Mouse (Mus musculus) adipocyte (in vitro differentiated cells): ENCODE data around the gene Klc4.

Source experiments
- DNase-seq: peaks from one replicate; pipeline ENCODE4 v3.0.0-alpha.2; 2016; ENCODE audit warnings: low spot score

Klc4 gene

GRCm38 (mm10) chr17:46589635-46590314 is 56.0 kb downstream of the Klc4 start:
- DNase-seq, result peak; percentile 16

GRCm38 (mm10) chr17:46588913-46589312 is 56.9 kb downstream of the Klc4 start:
- DNase-seq, result no peak

- no peak for DNase-seq
Observed at GRCm38 (mm10) chr17:46588173-46588572, 57.6 kb downstream of the Klc4 start.

- no peak for DNase-seq
Observed at GRCm38 (mm10) chr17:46586327-46586726, 59.5 kb downstream of the Klc4 start.
